Mouse (Mus musculus): ENCODE results near the gene Gm8127.
"Not testable (repeated sequence)": the region's sequence is repeated elsewhere in the genome, so short reads cannot be mapped to it uniquely, and the experiment has no call there.

DNA sequence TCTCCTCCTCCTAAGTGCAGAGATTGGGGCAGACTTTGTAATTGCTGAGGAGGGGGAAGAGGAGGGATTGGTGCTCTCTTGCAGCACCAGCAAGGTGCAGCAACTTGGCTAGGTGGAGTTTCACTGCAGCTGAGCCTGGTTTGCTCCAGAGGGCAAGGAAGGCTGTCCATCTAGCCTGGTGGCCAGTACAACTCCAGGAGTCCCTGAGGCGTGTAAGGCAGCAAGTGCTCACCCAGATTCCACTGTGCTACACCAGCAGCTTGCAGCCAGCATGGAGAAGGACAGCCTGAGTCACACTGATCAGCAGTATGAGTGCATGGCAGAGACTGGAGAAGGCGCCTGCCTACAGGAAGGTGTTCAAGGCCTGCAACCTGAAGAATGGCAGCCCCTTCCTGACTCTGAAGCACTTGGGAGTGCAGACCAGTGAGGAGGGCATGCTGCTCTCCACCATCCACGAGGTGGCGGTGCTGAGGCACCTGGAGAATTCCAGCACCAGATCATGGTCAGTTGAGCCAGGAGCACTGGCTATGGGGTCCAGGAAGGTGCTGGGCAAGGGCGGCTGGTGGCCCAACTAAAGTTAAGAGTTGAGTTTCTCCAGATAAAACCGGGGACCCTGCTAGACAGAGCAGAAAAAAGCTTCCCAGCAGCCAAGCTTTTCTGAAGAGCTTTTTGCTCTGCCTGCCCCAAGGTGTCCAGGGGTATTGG is 42.9 kb downstream of the Gm8127 start:
- TF ChIP-seq CTCF (IDR thresholded peaks at IDR 0.05; ENCODE audit: extremely low read depth, insufficient read length, insufficient replicate concordance, low read depth, low read length); POLR2A (IDR thresholded peaks at IDR 0.05; ENCODE audit: low read depth, low read length): not testable (repeated sequence)
